23 mouse cellular contexts compared by ENCODE assay signal in genomic region chr11:121328206-121328605, GRCm38 (mm10). TPM values are rescaled to one million over a fixed set of nuclear protein-coding genes. Genes with fewer than 3 reads are reported as not detected.
DNase-seq lines count a peak whose midpoint lies in the region; ATAC-seq and TF ChIP-seq lines count a peak whose summit lies in the region.
"Had no signal": no experiment of that assay in that cellular context is flagged by ENCODE, and none has a peak within 500 bp of the region (broad histone marks: within the 10 kb centered on the region; RNA-seq: fewer than 3 reads in every experiment).

No protein-coding gene starts in this region.

- peak; percentile 11; the same call in 1 of the 2 replicates for ATAC-seq in lung, embryonic 15.5 days (ENCODE audit: borderline replicate concordance, extremely low read depth, low FRiP score, low TSS enrichment)
- ATAC-seq in stomach, postnatal 0 days (ENCODE audit: low FRiP score, low TSS enrichment): peak; percentile 53; the same call in 1 of the 2 replicates
- ATAC-seq: activated CD4-positive, CD25-positive, alpha-beta regulatory T cell, adult 4 months; CD4-positive, CD25-positive, alpha-beta regulatory T cell, adult 4 months; forebrain, embryonic 15.5 days; hindbrain, embryonic 16.5 days; intestine, embryonic 15.5 days had no signal

- TF ChIP-seq CTCF in stomach, postnatal 0 days (IDR thresholded peaks at IDR 0.05; ENCODE audit: low read depth): no peak

- H3K4me3 ChIP-seq in lung, embryonic 15.5 days: no peak overlapping the region
- H3K4me3 ChIP-seq in stomach, postnatal 0 days (ENCODE audit: low read depth, low read length): no peak overlapping the region
- H3K4me3 ChIP-seq: embryonic facial prominence, embryonic 10.5 days; embryonic facial prominence, embryonic 13.5 days; erythroblast, embryonic 14.5 days; forebrain, embryonic 12.5 days; forebrain, embryonic 15.5 days; heart, adult 2 months; heart, embryonic 10.5 days; hindbrain, embryonic 12.5 days; intestine, embryonic 15.5 days had no signal

- 94% methylated on average over 9 of the region's 9 CpGs for WGBS in lung, embryonic 15.5 days
- 96% methylated on average over 9 of the region's 9 CpGs for WGBS in stomach, postnatal 0 days

- H3K9me3 ChIP-seq in lung, embryonic 15.5 days: no peaks in the 10 kb centered on the region
- no peaks in the 10 kb centered on the region for H3K9me3 ChIP-seq in stomach, postnatal 0 days (ENCODE audit: control insufficient read depth, low read length)
- H3K9me3 ChIP-seq: embryonic facial prominence, embryonic 10.5 days; embryonic facial prominence, embryonic 13.5 days; forebrain, embryonic 12.5 days; forebrain, embryonic 15.5 days; heart, embryonic 10.5 days; hindbrain, embryonic 12.5 days; intestine, embryonic 15.5 days had no signal

- no peak overlapping the region for H3K4me2 ChIP-seq in lung, embryonic 15.5 days
- H3K4me2 ChIP-seq in stomach, postnatal 0 days (replicated peaks; ENCODE audit: low read depth): no peak overlapping the region
- H3K4me2 ChIP-seq: embryonic facial prominence, embryonic 13.5 days; forebrain, embryonic 12.5 days; forebrain, embryonic 15.5 days; hindbrain, embryonic 12.5 days; intestine, embryonic 15.5 days had no signal

- peak; percentile 8 to 13 for DNase-seq in adrenal gland, postnatal 36 days
- DNase-seq in adrenal gland, postnatal 10 days: no peak
- DNase-seq in cerebellum, postnatal 25 days: peak; percentile 26 to 38
- no peak for DNase-seq in cerebellum, adult 9-10 months
- DNase-seq in lung, postnatal 10 days: no peak
- DNase-seq in stomach, postnatal 0 days (ENCODE audit: low spot score): no peak
- no peak for DNase-seq in thymus, postnatal 25 days
- DNase-seq: embryo, embryonic 11 days; gastrocnemius, postnatal 25 days; heart, adult 2 months; kidney, adult 11 months had no signal

- no peak overlapping the region for H3K9ac ChIP-seq in lung, embryonic 15.5 days
- no peak overlapping the region for H3K9ac ChIP-seq in stomach, postnatal 0 days (ENCODE audit: low read length)
- H3K9ac ChIP-seq: embryonic facial prominence, embryonic 13.5 days; forebrain, embryonic 12.5 days; forebrain, embryonic 15.5 days; hindbrain, embryonic 12.5 days; intestine, embryonic 15.5 days had no signal

- H3K4me1 ChIP-seq in lung, embryonic 15.5 days: no peaks in the 10 kb centered on the region
- H3K4me1 ChIP-seq in stomach, postnatal 0 days (replicated peaks; ENCODE audit: control insufficient read depth, insufficient read depth): no peaks in the 10 kb centered on the region
- H3K4me1 ChIP-seq: embryonic facial prominence, embryonic 10.5 days; embryonic facial prominence, embryonic 13.5 days; forebrain, embryonic 12.5 days; forebrain, embryonic 15.5 days; heart, embryonic 10.5 days; hindbrain, embryonic 12.5 days; intestine, embryonic 15.5 days had no signal

- no peak for TF ChIP-seq EP300 in stomach, postnatal 0 days (optimal IDR thresholded peaks at IDR 0.05)

- H3K27me3 ChIP-seq in lung, embryonic 15.5 days: no peaks in the 10 kb centered on the region
- no peaks in the 10 kb centered on the region for H3K27me3 ChIP-seq in stomach, postnatal 0 days (ENCODE audit: control insufficient read depth, insufficient read depth, low read length)
- H3K27me3 ChIP-seq: embryonic facial prominence, embryonic 13.5 days; forebrain, embryonic 12.5 days; forebrain, embryonic 15.5 days; hindbrain, embryonic 12.5 days; intestine, embryonic 15.5 days had no signal

- peaks cover 70% of the 10 kb centered on the region for H3K36me3 ChIP-seq in lung, embryonic 15.5 days
- peaks cover 15% of the 10 kb centered on the region for H3K36me3 ChIP-seq in stomach, postnatal 0 days (ENCODE audit: control insufficient read depth, insufficient read depth, low read length)

- no peak overlapping the region for H3K27ac ChIP-seq in lung, embryonic 15.5 days
- H3K27ac ChIP-seq in stomach, postnatal 0 days (replicated peaks): no peak overlapping the region
- H3K27ac ChIP-seq: embryonic facial prominence, embryonic 10.5 days; embryonic facial prominence, embryonic 13.5 days; forebrain, embryonic 12.5 days; forebrain, embryonic 15.5 days; heart, adult 2 months; heart, embryonic 10.5 days; hindbrain, embryonic 12.5 days; intestine, embryonic 15.5 days had no signal

RNA-seq across cellular contexts. Expression of gene Wdr45b, which starts 26.0 kb away (rescaled TPM):
- 10 to 100 TPM; 56.7 to 67.2 TPM for total RNA-seq in adrenal gland, postnatal 36 days (2021)
- 10 to 100 TPM; 53.4 to 66.4 TPM for total RNA-seq in adrenal gland, postnatal 10 days (2021)
- polyA plus RNA-seq in lung, embryonic 15.5 days (2015; fragmentation: Nextera tagmentation; extraction: Ambion mirVana): 93.4 and 98.5 TPM in 2 replicates
- 48.7 and 53.2 TPM in 2 replicates for polyA plus RNA-seq in stomach, postnatal 0 days (2015; fragmentation: Nextera tagmentation; extraction: Ambion mirVana)

RNA-seq across cellular contexts. Expression of gene Rab40b, which starts 59.8 kb away (rescaled TPM):
- 1 to 10 TPM; 5.6 to 6.7 TPM for total RNA-seq in adrenal gland, postnatal 36 days (2021)
- 1 to 10 TPM; 6.5 to 6.8 TPM for total RNA-seq in adrenal gland, postnatal 10 days (2021)
- polyA plus RNA-seq in lung, embryonic 15.5 days (2015; fragmentation: Nextera tagmentation; extraction: Ambion mirVana): 5.3 and 6.0 TPM in 2 replicates
- polyA plus RNA-seq in stomach, postnatal 0 days (2015; fragmentation: Nextera tagmentation; extraction: Ambion mirVana): 5.5 and 6.1 TPM in 2 replicates
- polyA plus RNA-seq: activated CD4-positive, CD25-positive, alpha-beta regulatory T cell, adult 4 months; CD4-positive, CD25-positive, alpha-beta regulatory T cell, adult 4 months had no signal

Comparison
In these comparisons a context has a peak if more than half of its experiments do, and no peak if none do; other contexts are left out.
1. DNase-seq: peak in adrenal gland, postnatal 36 days (2 of 2) and cerebellum, postnatal 25 days (2 of 2); none in adrenal gland, postnatal 10 days (single experiment), cerebellum, adult 9-10 months (single experiment), lung, postnatal 10 days (single experiment), stomach, postnatal 0 days (single experiment) and thymus, postnatal 25 days (single experiment).